Mouse (Mus musculus) stomach, postnatal 0 days (tissue): Measurements from ENCODE around the gene Slc27a3. TPM values are rescaled to one million over a fixed set of nuclear protein-coding genes. Genes with fewer than 3 reads are reported as not detected.

ENCODE experiments used
- ATAC-seq: fragments of 200-750 bp; cut with Nextera tagmentation; 2 replicates; pipeline ENCODE4 v1.8.0; 2017; ENCODE audit not compliant: low FRiP score, low TSS enrichment
- DNase-seq: peaks from one replicate; pipeline ENCODE4 v3.0.0-alpha.2; 2016; ENCODE audit warnings: low spot score
- H3K27ac ChIP-seq: fragments of 300-500 bp; sonication (generic); replicated peaks from 2 replicates; pipeline ENCODE4 v1.5.1; 2014; ENCODE audit warnings: mild to moderate bottlenecking, control low read depth
- H3K27me3 ChIP-seq: fragments of 300-500 bp; sonication (generic); 2 replicates; pipeline ENCODE4 v1.6.1; 2014; ENCODE audit warnings: low read length; ENCODE audit not compliant: control insufficient read depth, insufficient read depth
- H3K36me3 ChIP-seq: fragments of 300-500 bp; sonication (generic); 2 replicates; pipeline ENCODE4 v1.6.1; 2014; ENCODE audit warnings: low read length, mixed read lengths; ENCODE audit not compliant: control insufficient read depth, insufficient read depth
- H3K4me1 ChIP-seq: fragments of 300-500 bp; sonication (generic); replicated peaks from 2 replicates; pipeline ENCODE4 v1.6.1; 2014; ENCODE audit warnings: antibody characterized with exemption; ENCODE audit not compliant: control insufficient read depth, insufficient read depth
- H3K4me2 ChIP-seq: fragments of 300-500 bp; sonication (generic); replicated peaks from 2 replicates; pipeline ENCODE4 v1.6.1; 2014; ENCODE audit warnings: low read depth, mild to moderate bottlenecking, control low read depth, moderate library complexity
- H3K4me3 ChIP-seq: fragments of 300-500 bp; sonication (generic); 2 replicates; pipeline ENCODE4 v1.5.1; 2014; ENCODE audit warnings: low read depth, low read length, control low read depth
- H3K9ac ChIP-seq: fragments of 300-500 bp; sonication (generic); 2 replicates; pipeline ENCODE4 v1.6.1; 2014; ENCODE audit warnings: mild to moderate bottlenecking, low read length, control low read depth, mixed read lengths
- H3K9me3 ChIP-seq: fragments of 300-500 bp; sonication (generic); 2 replicates; pipeline ENCODE4 v1.6.1; 2016; ENCODE audit warnings: low read length; ENCODE audit not compliant: control insufficient read depth
- CTCF ChIP-seq: IDR thresholded peaks from 2 replicates; pipeline ENCODE4 v1.5.1; 2016; ENCODE audit warnings: antibody characterized with exemption, low read depth, mild to moderate bottlenecking, moderate library complexity
- EP300 ChIP-seq: optimal IDR thresholded peaks from 2 replicates; pipeline ENCODE3; 2016; ENCODE audit warnings: antibody characterized with exemption
- WGBS: fragments of 180-500 bp; shearing (Covaris S2); extraction: QIAGEN DNeasy Blood & Tissue Kit; methylation state at CpG from one replicate; pipeline ENCODE4 v1.1.7; 2014; 5-methylcytosine and 5-hydroxymethylcytosine counted together
- polyA plus RNA-seq: library from polyadenylated mRNA; unstranded; fragments of >200 nt; fragmentation: Nextera tagmentation; extraction: Ambion mirVana; gene quantifications from 2 replicates; pipeline ENCODE4 v1.2.1, GENCODE M21; 2015

Gene Slc27a3
- polyA plus RNA-seq, 1 experiment from 2014 or later, result 5.3 TPM

DNA sequence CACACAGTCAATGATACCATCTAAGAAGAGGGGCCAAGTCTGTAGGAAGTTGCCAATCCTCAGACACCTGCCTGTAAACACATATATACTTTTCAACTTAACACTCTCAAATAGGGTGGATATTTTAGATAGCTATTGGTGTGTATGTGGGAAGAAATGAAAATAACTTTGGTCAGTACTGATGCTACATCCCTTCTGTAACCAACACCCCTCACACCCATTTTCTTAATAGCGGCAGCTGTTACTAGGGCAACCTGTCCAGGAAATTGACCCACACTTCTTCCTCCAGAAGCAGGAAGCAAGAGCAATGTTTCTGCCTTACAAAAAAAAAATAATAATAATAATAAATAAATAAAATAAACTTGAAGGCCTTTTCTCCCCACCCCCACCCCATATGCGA is 42.6 kb upstream of the Slc27a3 start:
- 11% methylated on average over 2 of the region's 2 CpGs for WGBS
- ATAC-seq (no peak), DNase-seq (no peak)
- TF ChIP-seq EP300, result no peak
- TF ChIP-seq CTCF, result no peak
- H3K27me3 ChIP-seq, result no peaks in the 10 kb centered on the region
- 0 out of 2 replicates have a peak, but pooled peaks cover 9% of the 10 kb centered on the region for H3K4me1 ChIP-seq
- H3K4me2 ChIP-seq, result peak overlapping the region; percentile 87
- H3K4me3 ChIP-seq, result peak overlapping the region; percentile 73
- H3K27ac ChIP-seq, result no peak overlapping the region
- peak overlapping the region; percentile 91 for H3K9ac ChIP-seq
- no peaks in the 10 kb centered on the region for H3K9me3 ChIP-seq
- no peaks in the 10 kb centered on the region for H3K36me3 ChIP-seq

DNA sequence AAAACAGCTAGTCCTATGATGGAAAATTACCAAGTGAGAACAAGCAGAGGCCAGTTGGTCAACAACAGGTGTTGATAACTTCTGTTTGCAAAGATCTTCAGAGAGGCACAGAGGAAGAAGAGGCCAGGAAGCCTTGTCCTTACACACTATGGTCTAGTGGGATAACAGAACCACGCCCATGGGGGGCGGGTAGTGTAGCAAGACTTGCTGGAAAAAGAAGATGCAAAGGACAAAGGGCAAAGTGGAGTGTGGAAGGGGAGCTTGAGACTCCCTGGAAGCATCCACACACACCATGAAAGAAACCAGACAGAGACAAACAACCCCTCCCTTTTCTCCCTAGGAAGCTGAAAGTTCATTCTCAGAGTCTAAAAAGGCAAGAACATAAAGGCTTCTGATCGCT is 39.8 kb upstream of the Slc27a3 start:
- WGBS, result 85% methylated on average over 3 of the region's 3 CpGs
- H3K4me3 ChIP-seq, result no peak overlapping the region
- 0 out of 2 replicates have a peak, but pooled peaks cover 9% of the 10 kb centered on the region for H3K4me1 ChIP-seq
- no peak overlapping the region for H3K9ac ChIP-seq
- TF ChIP-seq EP300, result no peak
- TF ChIP-seq CTCF, result no peak
- ATAC-seq (no peak), DNase-seq (no peak)
- H3K4me2 ChIP-seq, result no peak overlapping the region
- H3K27ac ChIP-seq, result no peak overlapping the region
- no peaks in the 10 kb centered on the region for H3K27me3 ChIP-seq
- H3K9me3 ChIP-seq, result no peaks in the 10 kb centered on the region
- no peaks in the 10 kb centered on the region; the same call in 1 of the 2 replicates for H3K36me3 ChIP-seq

DNA sequence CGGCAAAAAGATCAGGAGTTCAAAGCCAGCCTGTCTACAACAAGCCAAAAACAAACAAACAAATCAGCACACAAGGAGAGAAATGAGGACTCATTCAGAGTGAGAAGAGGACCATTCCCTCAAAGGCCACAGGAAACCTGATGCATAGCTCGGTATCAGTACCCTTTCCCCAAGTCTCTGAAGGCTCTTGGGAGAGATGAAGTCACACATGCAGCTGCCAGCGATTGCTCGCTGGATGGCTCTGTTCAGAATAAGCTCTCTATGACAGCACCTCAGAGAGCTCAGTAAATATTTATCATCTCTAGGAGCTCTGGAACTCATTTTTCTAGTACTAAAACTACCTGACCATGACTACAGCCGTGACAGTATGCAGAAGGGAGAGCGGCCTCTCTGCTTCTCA is 38.4 kb upstream of the Slc27a3 start:
- 0 out of 2 replicates have a peak, but pooled peaks cover 6% of the 10 kb centered on the region for H3K4me1 ChIP-seq

DNA sequence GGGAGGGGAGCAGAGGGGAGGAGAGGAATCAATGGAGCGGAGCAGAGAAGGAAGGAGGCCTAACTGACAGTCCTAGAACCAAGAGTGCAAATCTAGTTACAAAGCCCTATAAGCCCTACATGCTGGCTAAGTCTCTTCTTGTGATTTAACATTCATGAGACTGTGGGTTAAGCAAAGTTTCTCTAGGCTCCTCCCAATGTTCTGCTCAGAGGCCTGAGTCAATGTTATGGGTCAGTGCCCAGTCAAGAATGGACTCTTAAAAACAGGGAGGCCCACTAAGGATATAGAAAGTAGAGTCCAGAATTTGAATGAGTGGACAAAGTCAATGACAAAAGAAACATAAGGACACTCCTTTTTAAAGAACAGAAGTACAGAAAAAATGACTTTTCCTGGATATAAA is 37.8 kb upstream of the Slc27a3 start:
- TF ChIP-seq CTCF (no peak), EP300 (no peak)

More for the DNA sequence above, 38.4 kb upstream of the Slc27a3 start:
- peak overlapping the region; percentile 35; the same call in 1 of the 2 replicates for H3K27ac ChIP-seq
- ATAC-seq (no peak), DNase-seq (no peak)
- no peak overlapping the region for H3K9ac ChIP-seq
- WGBS, result 59% methylated on average over 6 of the region's 6 CpGs
- H3K27me3 ChIP-seq, result no peaks in the 10 kb centered on the region
- no peak overlapping the region for H3K4me2 ChIP-seq
- TF ChIP-seq EP300 (no peak), CTCF (no peak)
- H3K9me3 ChIP-seq, result no peaks in the 10 kb centered on the region
- no peaks in the 10 kb centered on the region; the same call in none of the 2 replicates for H3K36me3 ChIP-seq
- no peak overlapping the region for H3K4me3 ChIP-seq

DNA sequence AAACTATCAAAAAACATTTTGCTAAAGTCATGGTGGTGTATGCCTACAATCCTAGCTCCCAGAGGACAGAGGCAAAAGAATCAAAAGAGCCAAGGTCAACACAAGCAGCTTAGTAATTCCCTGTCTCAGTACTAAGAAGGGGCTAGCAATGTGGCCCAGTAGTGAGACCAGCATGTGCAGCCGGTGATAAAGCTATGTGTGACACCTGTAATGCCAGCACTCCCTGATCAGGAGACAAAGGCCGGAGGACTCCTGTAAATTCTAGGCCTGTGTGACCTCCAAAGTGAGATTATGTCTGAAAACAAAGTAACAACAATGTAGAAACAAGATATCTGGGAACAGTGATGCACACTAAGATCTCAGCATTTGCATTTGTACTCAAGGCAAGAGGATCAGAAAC is 35.8 kb upstream of the Slc27a3 start:
- no peak overlapping the region for H3K9ac ChIP-seq
- no peaks in the 10 kb centered on the region for H3K9me3 ChIP-seq
- no peak for DNase-seq
- H3K27me3 ChIP-seq, result no peaks in the 10 kb centered on the region
- no peak overlapping the region for H3K4me3 ChIP-seq
- 84% methylated on average over 2 of the region's 2 CpGs for WGBS
- TF ChIP-seq EP300 (no peak), CTCF (no peak)
- ATAC-seq, result no peak
- no peak overlapping the region for H3K27ac ChIP-seq
- H3K4me2 ChIP-seq, result no peak overlapping the region
- H3K36me3 ChIP-seq, result peaks cover 10% of the 10 kb centered on the region
- H3K4me1 ChIP-seq, result no peaks in the 10 kb centered on the region

More for the DNA sequence above, 37.8 kb upstream of the Slc27a3 start:
- Histone ChIP-seq H3K27me3 (no peaks in the 10 kb centered on the region), H3K4me1 (0 out of 2 replicates have a peak, but pooled peaks cover 6% of the 10 kb centered on the region), H3K9ac (no peak overlapping the region), H3K27ac (no peak overlapping the region), H3K4me2 (no peak overlapping the region), H3K9me3 (no peaks in the 10 kb centered on the region), H3K36me3 (peaks cover 2% of the 10 kb centered on the region), H3K4me3 (no peak overlapping the region)
- WGBS, result 86% methylated on average over 1 of the region's 1 CpGs
- DNase-seq (no peak), ATAC-seq (peak; percentile 45)

DNA sequence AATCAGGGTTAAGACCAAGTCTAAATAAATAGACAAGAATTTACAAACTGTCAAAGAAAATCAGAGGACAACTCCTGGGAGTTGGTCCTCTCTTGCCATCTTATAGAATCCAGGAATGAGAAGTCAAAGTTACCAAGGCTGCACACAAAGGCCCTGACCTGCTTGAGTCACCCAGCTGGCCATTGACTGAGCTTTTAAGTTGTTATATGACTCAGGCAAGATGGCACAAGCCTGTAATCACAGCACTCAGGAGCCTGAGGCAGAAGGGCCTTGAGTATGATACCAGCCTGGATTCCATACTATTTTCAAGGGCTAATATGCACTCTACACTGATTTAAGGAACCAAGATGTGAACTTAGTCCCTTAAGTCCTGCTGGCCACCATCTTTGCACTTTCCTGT is 33.8 kb upstream of the Slc27a3 start:
- H3K36me3 ChIP-seq, result peaks cover 14% of the 10 kb centered on the region
- H3K4me1 ChIP-seq, result no peaks in the 10 kb centered on the region
- no peak overlapping the region for H3K27ac ChIP-seq
- DNase-seq (no peak), ATAC-seq (no peak)
- no peak overlapping the region for H3K4me3 ChIP-seq
- no peak overlapping the region for H3K4me2 ChIP-seq
- no peaks in the 10 kb centered on the region for H3K9me3 ChIP-seq
- H3K27me3 ChIP-seq, result no peaks in the 10 kb centered on the region
- H3K9ac ChIP-seq, result no peak overlapping the region
- no peak for TF ChIP-seq CTCF
- no peak for TF ChIP-seq EP300
